Mouse (Mus musculus): ENCODE measurements around the gene Fbxo3. TPM values are rescaled to one million over a fixed set of nuclear protein-coding genes. Genes with fewer than 3 reads are reported as not detected.
"Not testable (repeated sequence)": the region's sequence is repeated elsewhere in the genome, so short reads cannot be mapped to it uniquely, and the experiment has no call there.

Fbxo3 gene
- total RNA-seq, 2 experiments from 2014 or later: 46.9 to 47.2 TPM

GRCm38 (mm10) chr2:104034832-104035472 lies 7.4 kb downstream of the Fbxo3 start:
- intact Hi-C loops (cut with DNase I): loop anchor here (10.0 kb wide), 1 partner anchor 390 kb away; no protein-coding TSS in a partner anchor
- peak; percentile 47 for DNase-seq

GRCm38 (mm10) chr2:104035595-104035994 lies 8.1 kb downstream of the Fbxo3 start:
- DNase-seq: no peak
- intact Hi-C loops (cut with DNase I): loop anchor here (10.0 kb wide), 1 partner anchor 389 kb away; no protein-coding TSS in a partner anchor

- intact Hi-C loops (cut with DNase I): loop anchor here (10.0 kb wide), 1 partner anchor 388 kb away; no protein-coding TSS in a partner anchor
- no peak for DNase-seq
Observed at GRCm38 (mm10) chr2:104036316-104036715, 8.8 kb downstream of the Fbxo3 start.

GRCm38 (mm10) chr2:104038236-104038635 lies 10.7 kb downstream of the Fbxo3 start:
- intact Hi-C loops (cut with DNase I): loop anchor here (10.0 kb wide), 1 partner anchor 387 kb away; no protein-coding TSS in a partner anchor
- no peak for DNase-seq

- DNase-seq: no peak
- intact Hi-C loops (cut with DNase I): no loop called here
Observed at GRCm38 (mm10) chr2:104041632-104042031, 14.1 kb downstream of the Fbxo3 start.

GRCm38 (mm10) chr2:104042766-104043165 lies 15.2 kb downstream of the Fbxo3 start:
- DNase-seq: no peak
- intact Hi-C loops (cut with DNase I): no loop called here

- DNase-seq: no peak
- intact Hi-C loops (cut with DNase I): no loop called here
Observed at GRCm38 (mm10) chr2:104043624-104044478, 16.3 kb downstream of the Fbxo3 start.

- intact Hi-C loops (cut with DNase I): no loop called here
Observed at GRCm38 (mm10) chr2:104044479-104045080, 17.1 kb downstream of the Fbxo3 start.

GRCm38 (mm10) chr2:104058381-104058780 lies 30.9 kb downstream of the Fbxo3 start:
- intact Hi-C loops (cut with DNase I): no loop called here
- DNase-seq: no peak

More at GRCm38 (mm10) chr2:104044479-104045080, 17.1 kb downstream of the Fbxo3 start:
- DNase-seq: no peak

- intact Hi-C loops (cut with DNase I): no loop called here
- no peak for DNase-seq
Observed at GRCm38 (mm10) chr2:104058954-104059353, 31.4 kb downstream of the Fbxo3 start.

- intact Hi-C loops (cut with DNase I): no loop called here
- DNase-seq: no peak
Observed at GRCm38 (mm10) chr2:104059786-104060185, 32.3 kb downstream of the Fbxo3 start.

- intact Hi-C loops (cut with DNase I): no loop called here
Observed at GRCm38 (mm10) chr2:104060996-104061395, 33.5 kb downstream of the Fbxo3 start.

GRCm38 (mm10) chr2:104062665-104063064 lies 35.1 kb downstream of the Fbxo3 start:
- DNase-seq: no peak
- intact Hi-C loops (cut with DNase I): no loop called here

More at GRCm38 (mm10) chr2:104060996-104061395, 33.5 kb downstream of the Fbxo3 start:
- DNase-seq: no peak

GRCm38 (mm10) chr2:104064152-104064551 lies 36.6 kb downstream of the Fbxo3 start:
- intact Hi-C loops (cut with DNase I): no loop called here

GRCm38 (mm10) chr2:104065526-104065925 lies 38.0 kb downstream of the Fbxo3 start, which contains the start of gene Gm10912:
Gene Gm10912, plus strand, starts transcription at chr2:104065826.
- DNase-seq; intact Hi-C loops (cut with DNase I): not testable (repeated sequence)

More at GRCm38 (mm10) chr2:104064152-104064551, 36.6 kb downstream of the Fbxo3 start:
- DNase-seq: no peak

- intact Hi-C loops (cut with DNase I): loop anchor here (2.0 kb wide), 1 partner anchor 26 kb away; the partner anchor contains the start of gene Cd59a
- DNase-seq: not testable (repeated sequence)
Observed at GRCm38 (mm10) chr2:104068450-104068849, 40.9 kb downstream of the Fbxo3 start, which contains the start of gene Gm10799. Gene Gm10799, minus strand, starts transcription at chr2:104068550.

GRCm38 (mm10) chr2:104069704-104070185 lies 42.2 kb downstream of the Fbxo3 start, which contains the start of gene Cd59b:
Gene Cd59b, plus strand, starts transcription at chr2:104069849.
- peak; percentile 27 for DNase-seq
- intact Hi-C loops (cut with DNase I): loop anchor here (2.0 kb wide), 1 partner anchor 25 kb away; the partner anchor contains the start of gene Cd59a

- DNase-seq; intact Hi-C loops (cut with DNase I): not testable (repeated sequence)
Observed at GRCm38 (mm10) chr2:104078285-104078684, 50.8 kb downstream of the Fbxo3 start.

GRCm38 (mm10) chr2:104081436-104082050 lies 54.0 kb downstream of the Fbxo3 start:
- DNase-seq: not testable (repeated sequence)
- intact Hi-C loops (cut with DNase I): loop anchor here (2.0 kb wide), 1 partner anchor 37 kb away; no protein-coding TSS in a partner anchor

- no peak for DNase-seq
- intact Hi-C loops (cut with DNase I): loop anchor here (2.0 kb wide), 1 partner anchor 36 kb away; no protein-coding TSS in a partner anchor
Observed at GRCm38 (mm10) chr2:104082474-104082873, 55.0 kb downstream of the Fbxo3 start.

Measured in left cerebral cortex, postnatal 4 days (tissue).